Mouse (Mus musculus) midbrain, embryonic 13.5 days (tissue): ENCODE data around the gene Gcdh. TPM values are rescaled to one million over a fixed set of nuclear protein-coding genes. Genes with fewer than 3 reads are reported as not detected.

ENCODE experiments used
- ATAC-seq: fragments of 200-750 bp; cut with Nextera tagmentation; 2 replicates; pipeline ENCODE4 v1.8.0; 2017; ENCODE audit warnings: mild to moderate bottlenecking, moderate TSS enrichment, moderate library complexity
- H3K27ac ChIP-seq: fragments of 300-500 bp; sonication (generic); 2 replicates; pipeline ENCODE4 v1.5.1; 2015; ENCODE audit warnings: inconsistent platforms, mild to moderate bottlenecking, moderate library complexity
- H3K27me3 ChIP-seq: fragments of 300-500 bp; sonication (generic); 2 replicates; pipeline ENCODE4 v1.6.1; 2015; ENCODE audit warnings: mild to moderate bottlenecking, inconsistent platforms
- H3K36me3 ChIP-seq: fragments of 300-500 bp; sonication (generic); 2 replicates; pipeline ENCODE4 v1.6.1; 2015; ENCODE audit warnings: mild to moderate bottlenecking, inconsistent platforms
- H3K4me1 ChIP-seq: fragments of 300-500 bp; sonication (generic); replicated peaks from 2 replicates; pipeline ENCODE4 v1.6.1; 2015; ENCODE audit warnings: inconsistent platforms
- H3K4me2 ChIP-seq: fragments of 300-500 bp; sonication (generic); replicated peaks from 2 replicates; pipeline ENCODE4 v1.6.1; 2015; ENCODE audit warnings: moderate library complexity, mild to moderate bottlenecking, inconsistent platforms
- H3K4me3 ChIP-seq: fragments of 300-500 bp; sonication (generic); replicated peaks from 2 replicates; pipeline ENCODE4 v1.5.1; 2015; ENCODE audit warnings: mild to moderate bottlenecking, inconsistent platforms
- H3K9ac ChIP-seq: fragments of 300-500 bp; sonication (generic); replicated peaks from 2 replicates; pipeline ENCODE4 v1.6.1; 2015; ENCODE audit warnings: mild to moderate bottlenecking, inconsistent platforms
- H3K9me3 ChIP-seq: fragments of 300-500 bp; sonication (generic); 2 replicates; pipeline ENCODE4 v1.6.1; 2016; ENCODE audit warnings: mild to moderate bottlenecking, inconsistent platforms
- WGBS: fragments of 180-500 bp; shearing (Covaris S2); methylation state at CpG from one replicate; pipeline ENCODE4 v1.1.7; 2015; 5-methylcytosine and 5-hydroxymethylcytosine counted together
- microRNA-seq: library from miRNA; unstranded; fragments of <30 nt; microRNA quantifications from one replicate; pipeline ENCODE4, GENCODE M21; 2016
- polyA plus RNA-seq: library from polyadenylated mRNA; unstranded; fragments of >200 nt; fragmentation: Nextera tagmentation; extraction: Ambion mirVana; gene quantifications from 2 replicates; pipeline ENCODE4 v1.2.1, GENCODE M21; 2015

Gcdh gene
- polyA plus RNA-seq, 1 experiment from 2014 or later, result 34.3 TPM

GRCm38 (mm10) chr8:84838513-84838912, 55.2 kb downstream of the Gcdh start:
- Histone ChIP-seq H3K36me3 (peaks cover 80% of the 10 kb centered on the region), H3K27me3 (no peaks in the 10 kb centered on the region), H3K9ac (no peak overlapping the region), H3K4me2 (no peak overlapping the region), H3K9me3 (no peaks in the 10 kb centered on the region), H3K4me3 (no peak overlapping the region), H3K27ac (no peak overlapping the region), H3K4me1 (peaks cover 42% of the 10 kb centered on the region)
- 72% methylated on average over 5 of the region's 5 CpGs for WGBS
- ATAC-seq, result no peak

DNA sequence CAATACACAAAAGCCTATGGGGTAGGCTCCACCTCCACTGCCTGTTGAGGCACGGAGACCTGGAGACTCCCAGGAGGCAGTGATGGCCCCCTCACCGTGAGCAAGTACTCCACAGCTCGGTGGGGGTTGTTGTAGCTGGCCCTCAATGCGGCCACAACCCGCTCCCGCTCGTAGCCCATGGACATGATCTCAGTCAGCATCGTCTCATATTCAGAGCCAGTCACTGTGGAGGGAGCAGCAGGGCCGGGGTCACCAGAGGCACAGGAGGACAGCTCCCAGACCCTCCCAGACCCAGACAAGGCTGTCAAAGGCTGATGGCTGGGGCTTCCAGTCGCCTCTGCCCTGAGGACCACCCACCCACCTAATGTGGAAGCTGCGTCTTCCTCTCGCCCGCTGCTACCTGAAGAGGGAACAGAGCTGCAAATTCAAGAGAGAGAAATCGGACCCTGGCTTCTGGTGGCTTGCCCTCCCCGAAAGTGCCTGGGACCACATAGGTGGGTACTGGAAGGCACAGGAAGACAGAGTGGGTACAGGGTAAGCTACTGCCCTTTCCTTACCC, 55.7 kb downstream of the Gcdh start:
- Histone ChIP-seq H3K27ac (no peak overlapping the region), H3K4me2 (no peak overlapping the region), H3K36me3 (peaks cover 74% of the 10 kb centered on the region), H3K9ac (no peak overlapping the region), H3K4me3 (no peak overlapping the region), H3K4me1 (peaks cover 42% of the 10 kb centered on the region), H3K27me3 (no peaks in the 10 kb centered on the region), H3K9me3 (no peaks in the 10 kb centered on the region)
- 88% methylated on average over 15 of the region's 15 CpGs for WGBS
- no peak for ATAC-seq

DNA sequence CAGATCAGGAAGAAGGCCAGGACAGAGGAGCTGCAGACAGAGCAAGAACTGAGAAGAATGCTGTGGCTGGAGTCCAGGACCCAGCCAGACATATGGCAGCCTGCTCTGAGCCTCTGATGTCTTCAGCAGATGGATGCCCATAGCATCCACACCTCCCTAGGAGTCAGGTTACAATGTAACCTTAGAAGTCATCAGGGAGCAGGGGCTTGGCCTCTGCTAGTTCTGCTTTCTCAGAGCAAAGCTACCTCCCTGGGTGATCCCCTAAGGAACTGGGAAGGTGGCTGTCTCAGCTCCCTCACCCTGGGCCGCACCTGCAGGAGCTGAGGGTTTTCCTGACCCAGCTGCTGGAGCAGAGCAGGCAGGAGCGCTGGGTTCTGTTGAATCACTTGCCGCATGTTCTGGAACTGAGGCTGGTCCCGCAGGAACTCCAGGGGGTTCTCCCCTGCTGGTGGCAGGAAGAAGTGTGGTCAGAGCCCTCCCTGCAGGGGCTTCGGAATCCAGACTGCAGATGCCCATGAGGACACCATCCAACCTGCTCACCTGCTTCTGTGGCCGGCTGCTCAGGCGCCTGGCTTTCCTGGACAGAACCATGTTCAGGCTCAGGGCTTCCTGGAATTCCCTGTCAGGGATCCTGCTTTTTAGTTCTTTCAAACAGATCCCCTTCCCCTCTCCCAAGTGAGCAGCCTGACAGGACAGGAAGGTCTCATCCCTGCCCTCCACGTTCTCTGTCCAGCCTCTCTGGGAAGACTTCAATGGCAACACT, 56.4 kb downstream of the Gcdh start:
- Histone ChIP-seq H3K9ac (no peak overlapping the region), H3K27me3 (no peaks in the 10 kb centered on the region), H3K27ac (no peak overlapping the region), H3K4me2 (no peak overlapping the region), H3K4me3 (no peak overlapping the region), H3K4me1 (peaks cover 41% of the 10 kb centered on the region), H3K9me3 (no peaks in the 10 kb centered on the region), H3K36me3 (peaks cover 68% of the 10 kb centered on the region)
- 64% methylated on average over 8 of the region's 8 CpGs for WGBS
- no peak for ATAC-seq

Small RNA genes lying within 50 kb of the gene (microRNA-seq; reads per million reads assigned to microRNA genes)
- gene Gm24197, result not detected
- 3.7 reads per million, percentile 14 among the genes with 10 or more reads in this experiment for gene Mir7069

Other genes starting within 250 kb of the Gcdh start
- 20.0 and 26.3 TPM in 2 replicates for gene Ier2, start 231.1 kb downstream of the Gcdh start, polyA plus RNA-seq
- gene Trmt1, start 207.6 kb downstream of the Gcdh start, polyA plus RNA-seq, result 50.1 and 55.7 TPM in 2 replicates
- gene Nacc1, start 206.1 kb downstream of the Gcdh start, polyA plus RNA-seq, result 16.8 and 17.3 TPM in 2 replicates
- 2.1 and 2.4 TPM in 2 replicates for gene Lyl1, start 192.5 kb downstream of the Gcdh start, polyA plus RNA-seq
- 1.3 and 1.9 TPM in 2 replicates for gene G430095P16Rik, start 170.9 kb downstream of the Gcdh start, polyA plus RNA-seq
- gene Nfix, start 93.6 kb downstream of the Gcdh start, polyA plus RNA-seq, result 22.4 and 28.4 TPM in 2 replicates
- 8.8 and 8.9 TPM in 2 replicates for gene Dand5, start 71.1 kb downstream of the Gcdh start, polyA plus RNA-seq
- gene Gadd45gip1, start 62.4 kb downstream of the Gcdh start, polyA plus RNA-seq, result 34.5 and 36.3 TPM in 2 replicates
- gene Rad23a, start 53.3 kb downstream of the Gcdh start, polyA plus RNA-seq, result 84.8 and 88.8 TPM in 2 replicates
- gene Calr, start 47.0 kb downstream of the Gcdh start, polyA plus RNA-seq, result 599 and 642 TPM in 2 replicates
- 113 and 122 TPM in 2 replicates for gene Farsa, start 36.9 kb downstream of the Gcdh start, polyA plus RNA-seq
- 23.6 and 24.8 TPM in 2 replicates for gene Syce2, start 21.8 kb downstream of the Gcdh start, polyA plus RNA-seq
- gene Klf1, start 8.0 kb upstream of the Gcdh start, polyA plus RNA-seq, result 0.55 and 0.97 TPM in 2 replicates
- gene Dnase2a, start 14.6 kb upstream of the Gcdh start, polyA plus RNA-seq, result 6.0 and 6.2 TPM in 2 replicates
- 55.6 and 56.1 TPM in 2 replicates for gene Mast1, start 43.4 kb upstream of the Gcdh start, polyA plus RNA-seq
- gene Rtbdn, start 53.1 kb upstream of the Gcdh start, polyA plus RNA-seq, result 1.9 and 2.7 TPM in 2 replicates
- not detected in 2 replicates for gene Gm49661, start 75.5 kb upstream of the Gcdh start, polyA plus RNA-seq
- gene Prdx2, start 75.7 kb upstream of the Gcdh start, polyA plus RNA-seq, result 1,603 and 1,658 TPM in 2 replicates
- gene Rnaseh2a, start 75.8 kb upstream of the Gcdh start, polyA plus RNA-seq, result 66.5 and 68.6 TPM in 2 replicates
- 3.5 and 6.1 TPM in 2 replicates for gene Junb, start 84.8 kb upstream of the Gcdh start, polyA plus RNA-seq
- gene Hook2, start 96.7 kb upstream of the Gcdh start, polyA plus RNA-seq, result 23.5 and 23.8 TPM in 2 replicates
- gene Best2, start 120.6 kb upstream of the Gcdh start, polyA plus RNA-seq, result not detected in 2 replicates
- 151 and 154 TPM in 2 replicates for gene Asna1, start 131.4 kb upstream of the Gcdh start, polyA plus RNA-seq
- gene Trir, start 132.9 kb upstream of the Gcdh start, polyA plus RNA-seq, result 135 and 153 TPM in 2 replicates
- 51.7 and 56.8 TPM in 2 replicates for gene Tnpo2, start 143.0 kb upstream of the Gcdh start, polyA plus RNA-seq
- 61.7 and 64.3 TPM in 2 replicates for gene Fbxw9, start 166.1 kb upstream of the Gcdh start, polyA plus RNA-seq
- gene Gm5741, start 174.1 kb upstream of the Gcdh start, polyA plus RNA-seq, result 0.83 TPM in 1 of 2 replicates, not detected in the other
- 90.0 and 93.2 TPM in 2 replicates for gene Dhps, start 177.8 kb upstream of the Gcdh start, polyA plus RNA-seq
- gene Wdr83os, start 186.8 kb upstream of the Gcdh start, polyA plus RNA-seq, result 134 and 137 TPM in 2 replicates
- 64.1 and 68.8 TPM in 2 replicates for gene Wdr83, start 187.4 kb upstream of the Gcdh start, polyA plus RNA-seq
- 16.6 and 17.3 TPM in 2 replicates for gene Man2b1, start 189.3 kb upstream of the Gcdh start, polyA plus RNA-seq
- gene Zfp791, start 229.2 kb upstream of the Gcdh start, polyA plus RNA-seq, result 2.6 and 2.9 TPM in 2 replicates